Mouse (Mus musculus): ENCODE results near the gene Ksr1. TPM values are rescaled to one million over a fixed set of nuclear protein-coding genes. Genes with fewer than 3 reads are reported as not detected.
A peak's percentile ranks its signal among the peaks of the same experiment; 100 is the strongest.

Ksr1 gene
- total and polyA plus RNA-seq, 3 experiments: 22.5 to 73.1 (median 61.2) TPM

GRCm38 (mm10) chr11:79058610-79059009 is 87.6 kb downstream of the Ksr1 start:
- peaks cover 48% of the 10 kb centered on the region for H3K79me2 ChIP-seq (replicated peaks; ENCODE audit: control insufficient read depth, extremely low read depth, insufficient read depth, poor library complexity, severe bottlenecking)
- no peak overlapping the region for H3K9ac ChIP-seq (ENCODE audit: insufficient read depth, low read depth)
- no peak for DNase-seq (ENCODE audit: extremely low read depth)
- dilution Hi-C loops (cut with MboI; ENCODE audit: extremely low pct_ligation_motif_present, extremely low pct_unique_long_range_greater_than_20kb, low sequenced_read_pairs): no loop called here
- no peak for TF ChIP-seq JUND (conservative IDR thresholded peaks at IDR 0.05; ENCODE audit: low read depth, low read length)
- 0 out of 2 replicates have a peak, but pooled peaks have one; percentile 21 for TF ChIP-seq POLR2A (IDR thresholded peaks at IDR 0.05; ENCODE audit: low read depth, low read length)
- no peak for TF ChIP-seq MAX (IDR thresholded peaks at IDR 0.05; ENCODE audit: low read length)
- TF ChIP-seq GABPA (IDR thresholded peaks at IDR 0.05; ENCODE audit: insufficient replicate concordance, low read depth, low read length): no peak
- no peak for TF ChIP-seq MEF2A (IDR thresholded peaks at IDR 0.05; ENCODE audit: borderline replicate concordance, low read depth, low read length)
- 0 out of 2 replicates have a peak, but pooled peaks have one; percentile 4 for TF ChIP-seq EP300 (IDR thresholded peaks at IDR 0.05; ENCODE audit: low read length)
- no peak for TF ChIP-seq TCF12 (IDR thresholded peaks at IDR 0.05; ENCODE audit: low read depth, low read length)
- TF ChIP-seq MXI1 (IDR thresholded peaks at IDR 0.05; ENCODE audit: low read depth, low read length): no peak
- TF ChIP-seq POLR2AphosphoS2 (IDR thresholded peaks at IDR 0.05; ENCODE audit: low read depth, low read length): no peak
- TF ChIP-seq ZNF384 (IDR thresholded peaks at IDR 0.05; ENCODE audit: low read depth, low read length): no peak
- no peak for TF ChIP-seq SMC3 (IDR thresholded peaks at IDR 0.05; ENCODE audit: low read depth, low read length)
- TF ChIP-seq SIN3A (IDR thresholded peaks at IDR 0.05; ENCODE audit: low read length): no peak
- TF ChIP-seq USF1 (IDR thresholded peaks at IDR 0.05; ENCODE audit: low read depth, low read length): no peak
- TF ChIP-seq ZKSCAN1 (IDR thresholded peaks at IDR 0.05; ENCODE audit: borderline replicate concordance, low read depth, low read length): no peak
- TF ChIP-seq ZC3H11A (IDR thresholded peaks at IDR 0.05; ENCODE audit: low read depth, low read length): no peak
- TF ChIP-seq RCOR1 (conservative IDR thresholded peaks at IDR 0.05; ENCODE audit: low read depth, low read length): no peak
- H3K36me3 ChIP-seq (replicated peaks in 1 of 2; ENCODE audit: control insufficient read depth in 1 of 2, insufficient read depth in 1 of 2, low read length in 1 of 2): peaks cover 28 to 73% of the 10 kb centered on the region in 2 experiments
- H3K27me3 ChIP-seq (replicated peaks): no peaks in the 10 kb centered on the region
- in situ Hi-C loops (cut with MboI; ENCODE audit: low pct_ligation_motif_present, low pct_unique_long_range_greater_than_20kb, low sequenced_read_pairs): no loop called here
- no peaks in the 10 kb centered on the region for H3K9me3 ChIP-seq (replicated peaks; ENCODE audit: low read length)
- no peak overlapping the region for H3K4me2 ChIP-seq (ENCODE audit: insufficient read depth, low read depth, poor library complexity, severe bottlenecking)
- H3K4me1 ChIP-seq (ENCODE audit: control insufficient read depth in 1 of 2, insufficient read depth in 2 of 2): peaks cover 73 to 97% of the 10 kb centered on the region in 2 experiments
- 0 out of 2 replicates have a peak overlapping the region, but pooled peaks have one; percentile 59 for H3K27ac ChIP-seq (ENCODE audit: insufficient read depth, low read depth)
- H3K4me3 ChIP-seq (replicated peaks in 1 of 3; ENCODE audit: low read depth in 2 of 3, low read length in 2 of 3, poor library complexity in 1 of 3): no peak overlapping the region

GRCm38 (mm10) chr11:79057809-79058208 is 88.4 kb downstream of the Ksr1 start:
- peaks cover 65 to 97% of the 10 kb centered on the region in 2 experiments for H3K4me1 ChIP-seq (ENCODE audit: control insufficient read depth in 1 of 2, insufficient read depth in 2 of 2)
- H3K4me3 ChIP-seq (replicated peaks in 1 of 3; ENCODE audit: low read depth in 2 of 3, low read length in 2 of 3, poor library complexity in 1 of 3): no peak overlapping the region
- H3K36me3 ChIP-seq (replicated peaks in 1 of 2; ENCODE audit: control insufficient read depth in 1 of 2, insufficient read depth in 1 of 2, low read length in 1 of 2): peaks cover 26 to 73% of the 10 kb centered on the region in 2 experiments
- no peak overlapping the region for H3K4me2 ChIP-seq (ENCODE audit: insufficient read depth, low read depth, poor library complexity, severe bottlenecking)
- TF ChIP-seq USF2 (conservative IDR thresholded peaks at IDR 0.05; ENCODE audit: low read depth, low read length): no peak
- TF ChIP-seq SMC3 (IDR thresholded peaks at IDR 0.05; ENCODE audit: low read depth, low read length): no peak
- TF ChIP-seq ZKSCAN1 (IDR thresholded peaks at IDR 0.05; ENCODE audit: borderline replicate concordance, low read depth, low read length): no peak
- TF ChIP-seq MAZ (IDR thresholded peaks at IDR 0.05; ENCODE audit: low read depth, low read length): no peak
- no peak for TF ChIP-seq EP300 (IDR thresholded peaks at IDR 0.05; ENCODE audit: low read length)
- TF ChIP-seq JUND (conservative IDR thresholded peaks at IDR 0.05; ENCODE audit: low read depth, low read length): no peak
- TF ChIP-seq UBTF (IDR thresholded peaks at IDR 0.05; ENCODE audit: low read depth, low read length): no peak
- TF ChIP-seq IRF4 (IDR thresholded peaks at IDR 0.05; ENCODE audit: low read depth, low read length): no peak
- TF ChIP-seq JUN (IDR thresholded peaks at IDR 0.05; ENCODE audit: insufficient read depth, low read depth, low read length): no peak
- no peak for TF ChIP-seq TBP (conservative IDR thresholded peaks at IDR 0.05; ENCODE audit: low read depth, low read length)
- no peak for TF ChIP-seq ZC3H11A (IDR thresholded peaks at IDR 0.05; ENCODE audit: low read depth, low read length)
- TF ChIP-seq NRF1 (IDR thresholded peaks at IDR 0.05; ENCODE audit: low read depth, low read length): no peak
- TF ChIP-seq HCFC1 (IDR thresholded peaks at IDR 0.05; ENCODE audit: low read depth, low read length): no peak
- TF ChIP-seq ZMIZ1 (IDR thresholded peaks at IDR 0.05; ENCODE audit: low read depth, low read length): no peak
- TF ChIP-seq CHD2 (IDR thresholded peaks at IDR 0.05; ENCODE audit: low read length): no peak
- no peak for TF ChIP-seq RCOR1 (conservative IDR thresholded peaks at IDR 0.05; ENCODE audit: low read depth, low read length)
- no peak for TF ChIP-seq PAX5 (IDR thresholded peaks at IDR 0.05; ENCODE audit: low read length)
- DNase-seq (ENCODE audit: extremely low read depth): no peak
- no peaks in the 10 kb centered on the region for H3K9me3 ChIP-seq (replicated peaks; ENCODE audit: low read length)
- no peaks in the 10 kb centered on the region for H3K27me3 ChIP-seq (replicated peaks)
- no peak overlapping the region for H3K9ac ChIP-seq (ENCODE audit: insufficient read depth, low read depth)
- no peak overlapping the region for H3K27ac ChIP-seq (ENCODE audit: insufficient read depth, low read depth)
- in situ Hi-C loops (cut with MboI; ENCODE audit: low pct_ligation_motif_present, low pct_unique_long_range_greater_than_20kb, low sequenced_read_pairs): no loop called here
- dilution Hi-C loops (cut with MboI; ENCODE audit: extremely low pct_ligation_motif_present, extremely low pct_unique_long_range_greater_than_20kb, low sequenced_read_pairs): no loop called here
- peaks cover 54% of the 10 kb centered on the region for H3K79me2 ChIP-seq (replicated peaks; ENCODE audit: control insufficient read depth, extremely low read depth, insufficient read depth, poor library complexity, severe bottlenecking)
